Mouse (Mus musculus) lung, adult 18-20 months (tissue): ENCODE results near the gene Tldc1.

Experiments used
- DNase-seq, 2 experiments: peaks; one replicate each; pipeline ENCODE4 v3.0.0; 2022; ENCODE audit warnings: mixed read lengths in 2 of 2

Gene Tldc1

GRCm38 (mm10) chr8:119765311-119765710, 12.9 kb downstream of the Tldc1 start:
- no peak for DNase-seq

DNA sequence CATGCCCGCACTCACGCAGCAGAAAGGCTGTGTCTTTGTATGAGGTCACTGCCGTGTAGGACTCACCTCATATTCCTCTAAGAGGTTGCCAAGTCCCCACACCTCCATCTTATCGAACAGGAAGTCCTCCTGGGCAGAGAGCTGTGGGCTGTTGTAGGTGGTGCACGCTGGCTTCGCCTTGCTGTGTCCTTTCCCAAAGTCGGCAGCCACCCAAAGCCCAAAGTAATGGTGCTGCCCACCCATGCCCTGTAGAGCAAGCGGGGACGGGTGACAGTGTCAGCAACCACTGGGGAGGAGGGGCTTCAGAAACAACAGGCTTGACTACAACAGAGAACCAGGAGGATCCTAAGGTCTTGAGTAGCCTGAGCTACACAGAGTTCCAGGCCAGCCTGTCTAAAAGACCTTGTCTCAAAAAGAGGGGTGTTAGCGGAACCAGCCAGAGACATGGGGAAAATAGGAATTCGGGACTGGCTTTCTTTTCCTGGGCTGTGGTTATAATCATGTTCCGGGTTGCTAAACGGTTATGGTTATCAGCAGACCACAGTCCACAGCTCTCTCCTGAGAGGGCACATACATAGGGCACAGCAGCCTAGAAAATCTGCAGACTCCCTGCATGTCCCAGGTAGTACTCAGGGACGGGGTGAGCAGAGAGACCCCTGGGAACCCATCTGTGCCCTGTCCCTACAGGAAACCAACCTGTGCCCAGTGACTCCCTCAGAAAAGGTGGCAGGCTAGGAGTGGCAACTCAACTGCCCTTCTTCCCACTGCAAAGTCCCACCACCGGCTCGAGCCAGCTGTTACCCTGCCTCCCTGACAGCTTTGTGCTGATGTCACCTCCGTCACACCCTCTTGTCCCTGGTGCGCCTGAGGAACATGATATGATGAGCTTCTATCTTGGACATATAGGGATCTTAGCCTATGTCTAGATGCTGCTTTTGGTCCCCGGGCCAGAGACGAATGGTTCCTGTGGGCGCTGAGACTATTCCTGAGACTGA, 15.7 kb downstream of the Tldc1 start:
- no peak for DNase-seq

GRCm38 (mm10) chr8:119761692-119762091, 16.5 kb downstream of the Tldc1 start:
- DNase-seq = no peak

GRCm38 (mm10) chr8:119756538-119756937, 21.7 kb downstream of the Tldc1 start:
- peak; percentile 18 to 39 for DNase-seq

DNA sequence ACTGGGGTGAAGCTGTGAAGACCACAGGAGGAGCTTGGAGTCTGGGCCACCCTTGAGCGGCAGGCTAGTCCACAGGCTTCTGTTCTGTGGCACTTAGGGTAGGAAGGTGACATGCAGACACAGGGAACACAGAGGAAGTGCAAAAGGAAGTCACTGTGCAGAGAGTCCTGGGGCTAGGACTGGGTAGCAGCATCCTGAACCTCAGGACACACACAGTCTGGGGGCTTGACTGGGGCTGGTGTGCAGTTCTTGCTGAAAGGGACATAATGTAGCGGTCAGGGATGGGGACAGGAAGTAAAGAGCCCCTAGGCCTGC, 22.1 kb downstream of the Tldc1 start:
- no peak for DNase-seq

DNA sequence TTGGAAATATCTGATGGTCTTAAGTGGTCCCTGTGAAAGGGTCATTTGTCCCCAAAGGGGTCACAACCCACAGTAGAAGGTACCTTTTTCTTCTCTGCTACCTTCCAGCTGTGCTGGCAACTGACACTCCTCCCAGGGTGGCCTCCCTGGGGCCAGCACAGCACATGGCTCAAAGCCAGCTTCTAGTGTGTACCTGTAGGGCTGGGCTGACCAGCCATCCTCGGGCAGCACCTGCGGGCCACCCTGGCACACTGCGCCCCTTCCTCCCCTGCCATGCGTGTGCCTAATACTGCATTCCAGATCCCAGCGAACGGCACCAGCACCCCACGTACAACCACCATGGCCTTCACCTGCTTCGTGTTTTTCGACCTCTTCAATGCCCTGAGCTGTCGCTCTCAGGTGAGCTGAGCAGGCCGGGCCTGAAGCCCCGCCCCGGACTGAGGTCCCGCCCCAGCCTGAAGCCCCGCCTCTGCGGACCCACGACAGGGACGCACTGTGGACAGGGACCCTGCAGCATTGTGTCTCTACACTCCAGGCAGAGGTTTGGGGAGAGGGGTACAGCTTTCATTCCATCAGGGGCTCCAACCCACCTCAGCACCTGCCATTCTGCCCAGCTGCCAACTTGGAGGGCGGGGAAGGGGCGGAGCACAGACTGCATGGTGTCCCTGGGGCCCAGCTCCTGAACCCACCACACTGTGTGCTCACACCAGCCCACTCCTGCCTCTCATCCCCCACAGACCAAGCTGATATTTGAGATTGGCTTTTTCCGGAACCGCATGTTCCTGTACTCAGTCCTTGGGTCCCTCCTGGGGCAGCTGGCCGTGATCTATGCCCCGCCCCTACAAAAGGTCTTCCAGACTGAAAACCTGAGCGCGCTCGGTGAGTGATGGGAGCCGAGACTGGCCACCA, 22.7 kb downstream of the Tldc1 start:
- DNase-seq = peak; percentile 23 to 41

- no peak for DNase-seq
These were observed 33.6 kb downstream of the Tldc1 start for GRCm38 (mm10) chr8:119744604-119745003.

GRCm38 (mm10) chr8:119743291-119744026, 34.8 kb downstream of the Tldc1 start:
- peak; percentile 33 to 66 for DNase-seq

DNA sequence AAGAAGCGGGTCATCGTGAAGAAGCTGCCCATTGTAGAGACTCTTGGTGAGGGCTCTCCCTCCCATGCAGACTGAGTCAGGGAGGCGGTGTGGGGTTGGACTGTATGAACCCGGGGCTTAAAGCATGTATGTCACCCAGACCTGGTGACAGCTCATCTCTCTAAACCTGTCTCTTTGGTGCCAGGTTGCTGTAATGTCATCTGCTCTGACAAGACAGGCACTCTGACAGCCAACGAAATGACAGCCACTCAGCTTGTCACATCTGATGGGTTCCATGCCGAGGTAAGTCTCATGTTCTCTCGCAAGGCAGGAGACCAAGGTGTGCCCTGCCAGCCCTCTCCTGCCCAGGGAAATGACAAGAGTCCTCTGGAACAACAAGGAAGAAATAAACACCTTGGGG, 35.8 kb downstream of the Tldc1 start:
- DNase-seq = no peak

GRCm38 (mm10) chr8:119740634-119741033, 37.6 kb downstream of the Tldc1 start:
- DNase-seq = peak in 1 of 2 experiments; percentile 24

DNA sequence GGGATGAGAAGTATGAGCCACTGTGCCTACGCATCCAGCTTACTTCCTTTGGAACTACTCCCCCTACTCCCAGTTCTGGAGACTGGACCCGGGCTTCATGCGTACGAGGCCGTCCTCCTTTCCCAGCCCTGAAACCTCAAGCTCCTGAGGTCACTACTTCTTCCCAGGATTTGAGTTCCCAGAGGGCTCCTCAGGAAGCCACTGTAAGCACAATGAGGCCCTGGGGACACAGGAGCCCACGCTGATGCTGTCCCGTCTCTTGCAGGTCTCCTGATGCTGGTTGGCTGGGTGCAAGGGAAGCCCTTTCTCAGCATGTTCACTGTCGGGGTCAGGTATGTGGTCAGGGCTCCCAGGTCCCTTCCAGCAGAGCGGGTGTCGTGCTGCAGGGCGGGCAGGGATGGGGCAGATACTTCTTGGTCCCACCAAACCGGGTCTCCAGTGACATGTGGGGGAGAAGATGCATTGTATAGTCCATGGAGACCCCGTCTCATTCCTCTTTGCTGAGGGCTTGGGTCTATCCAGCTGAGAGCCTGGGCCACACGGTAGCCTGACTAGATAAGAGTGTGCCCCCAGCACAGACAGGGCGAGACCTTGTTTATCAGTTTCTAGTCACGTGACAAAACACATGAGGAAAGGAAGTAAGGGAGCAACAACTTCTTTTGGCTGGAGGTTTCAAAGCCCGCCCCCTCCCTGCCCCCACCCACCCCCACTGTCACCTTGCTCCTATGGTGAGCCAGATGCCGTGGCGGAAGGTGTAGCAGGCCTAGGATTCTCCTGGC, 39.9 kb downstream of the Tldc1 start:
- DNase-seq = no peak

GRCm38 (mm10) chr8:119737093-119737900, 40.9 kb downstream of the Tldc1 start:
- no peak for DNase-seq

- no peak for DNase-seq
These were observed 41.8 kb downstream of the Tldc1 start for GRCm38 (mm10) chr8:119736348-119736917.

- DNase-seq = no peak
These were observed 46.1 kb downstream of the Tldc1 start for GRCm38 (mm10) chr8:119732072-119732471.

DNA sequence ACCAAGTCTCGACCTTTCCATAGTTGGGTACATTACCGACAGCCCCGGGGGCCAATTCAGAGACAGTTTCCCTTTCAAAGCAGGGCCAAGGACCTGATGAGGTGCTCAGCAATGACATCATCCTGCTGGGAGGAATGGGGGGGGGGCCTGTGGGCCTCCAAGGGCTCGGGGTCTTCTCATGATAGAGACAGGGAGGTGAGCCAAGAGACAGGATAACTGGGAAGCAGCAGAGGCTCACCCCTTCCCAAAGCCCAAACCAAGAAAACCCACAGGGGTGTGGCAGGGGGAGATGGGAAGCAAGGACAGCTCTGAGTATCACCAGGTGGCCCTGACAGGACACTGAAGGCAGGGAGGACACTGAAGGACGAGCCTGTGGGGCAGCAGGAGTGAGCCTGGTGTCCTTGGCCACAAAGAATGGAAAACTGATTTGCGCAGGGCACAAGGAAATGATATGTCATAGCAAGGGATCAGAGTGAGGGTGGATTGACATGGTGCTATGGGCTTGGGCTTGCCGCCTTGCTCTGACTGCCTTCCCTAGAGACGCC, 49.8 kb downstream of the Tldc1 start:
- DNase-seq = no peak

GRCm38 (mm10) chr8:119727093-119727492, 51.1 kb downstream of the Tldc1 start:
- no peak for DNase-seq

GRCm38 (mm10) chr8:119724596-119724995, 53.6 kb downstream of the Tldc1 start:
- DNase-seq = no peak

DNA sequence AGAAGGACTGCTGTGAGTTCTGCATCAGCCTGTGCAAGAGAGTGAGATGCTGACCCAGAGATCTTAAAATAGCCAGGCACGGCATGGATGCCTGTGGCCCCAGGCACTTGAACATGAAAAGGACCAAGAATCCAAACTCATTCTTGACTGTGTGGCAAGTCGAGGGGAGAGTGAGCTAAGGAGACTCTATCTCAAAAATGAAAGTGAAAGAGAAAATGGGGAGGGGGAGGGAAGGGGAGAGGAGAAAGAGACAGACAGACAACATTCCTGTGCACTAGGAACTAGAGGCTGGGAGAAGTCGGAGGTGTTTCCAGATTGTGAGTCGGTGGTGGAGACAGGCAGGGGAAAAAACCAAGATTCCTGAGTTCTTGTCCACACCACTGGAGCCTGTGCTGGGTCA, 54.5 kb downstream of the Tldc1 start:
- DNase-seq = no peak

DNA sequence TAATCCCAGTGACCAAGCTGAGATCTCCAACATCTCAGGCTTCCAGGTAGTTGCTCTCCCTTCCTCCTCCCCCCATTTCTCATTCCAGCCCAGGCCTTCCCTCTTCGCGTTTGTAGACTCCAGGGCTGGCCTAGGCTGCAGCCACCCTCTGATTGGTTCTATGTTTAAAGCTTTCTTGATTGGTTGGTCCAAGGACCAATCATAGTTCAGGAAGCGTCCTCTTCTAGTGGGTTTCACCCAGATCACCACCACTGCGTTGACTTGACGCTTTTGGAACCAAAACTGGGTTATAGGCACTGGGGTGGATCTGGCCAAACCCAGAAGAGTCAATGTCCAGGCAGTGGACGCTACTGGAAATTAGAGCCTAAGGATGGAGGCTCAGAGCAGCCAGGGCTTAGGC, 55.9 kb downstream of the Tldc1 start:
- no peak for DNase-seq

- DNase-seq = no peak
These were observed 59.2 kb downstream of the Tldc1 start for GRCm38 (mm10) chr8:119719011-119719501.
